Mouse (Mus musculus) intestine, embryonic 14.5 days (tissue): ENCODE results near the gene Tmem89. TPM values are rescaled to one million over a fixed set of nuclear protein-coding genes. Genes with fewer than 3 reads are reported as not detected.
A peak's percentile ranks its signal among the peaks of the same experiment; 100 is the strongest.

Source experiments
- ATAC-seq: fragments of 200-750 bp; cut with Nextera tagmentation; replicated peaks from 2 replicates; pipeline ENCODE4 v1.8.0; 2017; ENCODE audit warnings: low read depth, moderate number of reproducible peaks, moderate TSS enrichment, moderate library complexity; ENCODE audit not compliant: low FRiP score, low TSS enrichment
- DNase-seq: peaks from one replicate; pipeline ENCODE4 v3.0.0-alpha.2; 2018; ENCODE audit warnings: low spot score
- H3K27ac ChIP-seq: fragments of 300-500 bp; sonication (generic); 2 replicates; pipeline ENCODE4 v1.5.1; 2014; ENCODE audit warnings: low read depth, mild to moderate bottlenecking, control low read depth
- H3K27me3 ChIP-seq: fragments of 300-500 bp; sonication (generic); replicated peaks from 2 replicates; pipeline ENCODE4 v1.6.1; 2014; ENCODE audit warnings: low read length, control low read depth; ENCODE audit not compliant: control insufficient read depth, insufficient read depth
- H3K36me3 ChIP-seq: fragments of 300-500 bp; sonication (generic); 2 replicates; pipeline ENCODE4 v1.6.1; 2014; ENCODE audit warnings: low read length, control low read depth; ENCODE audit not compliant: control insufficient read depth, insufficient read depth
- H3K4me1 ChIP-seq: fragments of 300-500 bp; sonication (generic); replicated peaks from 2 replicates; pipeline ENCODE4 v1.6.1; 2014; ENCODE audit warnings: low read length, control low read depth, mixed read lengths; ENCODE audit not compliant: control insufficient read depth, insufficient read depth
- H3K4me2 ChIP-seq: fragments of 300-500 bp; sonication (generic); 2 replicates; pipeline ENCODE4 v1.6.1; 2014; ENCODE audit warnings: low read length
- H3K4me3 ChIP-seq: fragments of 300-500 bp; sonication (generic); 2 replicates; pipeline ENCODE4 v1.5.1; 2014; ENCODE audit warnings: low read depth, low read length, control low read depth, mixed read lengths
- H3K9ac ChIP-seq: fragments of 300-500 bp; sonication (generic); 2 replicates; pipeline ENCODE4 v1.6.1; 2014; ENCODE audit warnings: mild to moderate bottlenecking, low read length
- H3K9me3 ChIP-seq: fragments of 300-500 bp; sonication (generic); 2 replicates; pipeline ENCODE4 v1.6.1; 2016; ENCODE audit warnings: low read length, control low read depth; ENCODE audit not compliant: control insufficient read depth
- WGBS: fragments of 180-500 bp; shearing (Covaris S2); extraction: QIAGEN DNeasy Blood & Tissue Kit; methylation state at CpG from one replicate; pipeline ENCODE4 v1.1.7; 2014; 5-methylcytosine and 5-hydroxymethylcytosine counted together
- polyA plus RNA-seq: library from polyadenylated mRNA; unstranded; fragments of >200 nt; fragmentation: Nextera tagmentation; extraction: Ambion mirVana; gene quantifications from 2 replicates; pipeline ENCODE4 v1.2.1, GENCODE M21; 2014

The Tmem89 gene
- polyA plus RNA-seq, 1 experiment from 2014 or later = not detected

DNA sequence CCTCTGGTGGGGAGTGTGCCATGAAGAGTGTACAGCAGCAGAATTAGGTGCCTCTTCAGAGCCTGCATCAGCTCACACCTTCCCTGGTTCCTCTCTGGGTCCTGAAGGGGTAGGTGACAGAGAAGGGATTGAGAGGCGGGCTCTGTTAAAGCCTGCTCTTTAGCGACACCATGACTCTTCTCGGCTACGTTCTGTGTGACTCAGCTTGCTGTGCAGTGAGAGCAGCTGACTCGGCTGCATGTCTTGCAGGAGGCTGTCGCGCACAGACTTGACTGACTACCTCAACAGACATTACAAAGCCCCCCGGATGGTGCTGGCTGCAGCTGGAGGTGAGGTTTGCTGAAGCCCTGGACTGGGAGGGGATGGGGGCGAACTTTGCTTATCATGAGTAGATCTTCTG, 30.7 kb downstream of the Tmem89 start:
- ATAC-seq (no peak), DNase-seq (no peak)
- no peak overlapping the region for H3K27ac ChIP-seq
- 80% methylated on average over 9 of the region's 9 CpGs for WGBS
- H3K4me1 ChIP-seq = no peaks in the 10 kb centered on the region
- H3K27me3 ChIP-seq = no peaks in the 10 kb centered on the region
- H3K4me3 ChIP-seq = no peak overlapping the region
- peaks cover 88% of the 10 kb centered on the region for H3K36me3 ChIP-seq
- no peak overlapping the region for H3K9ac ChIP-seq
- no peaks in the 10 kb centered on the region for H3K9me3 ChIP-seq
- no peak overlapping the region for H3K4me2 ChIP-seq

DNA sequence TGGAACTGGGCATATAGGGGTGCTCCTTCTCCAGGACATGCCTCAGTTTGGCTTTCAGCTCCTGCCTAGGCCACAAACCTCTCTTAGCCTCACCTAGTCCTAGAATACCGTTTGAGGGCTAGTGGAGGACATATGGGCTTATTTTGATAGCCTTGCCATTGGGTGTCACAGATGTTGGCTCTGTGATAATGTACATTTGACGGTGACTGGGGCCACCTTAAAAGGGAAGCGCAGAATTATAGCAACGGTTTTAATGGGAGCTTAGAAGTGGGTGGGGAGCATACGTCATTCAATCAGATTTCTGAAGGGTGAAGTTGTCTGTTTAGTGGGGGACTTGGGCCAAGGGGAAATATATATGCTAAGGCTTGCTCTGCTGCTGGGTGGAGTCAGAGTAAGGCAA, 31.2 kb downstream of the Tmem89 start:
- H3K4me3 ChIP-seq = no peak overlapping the region
- WGBS = 89% methylated on average over 5 of the region's 5 CpGs
- H3K9ac ChIP-seq = no peak overlapping the region
- no peak for DNase-seq
- ATAC-seq = no peak
- H3K36me3 ChIP-seq = peaks cover 87% of the 10 kb centered on the region
- H3K27me3 ChIP-seq = no peaks in the 10 kb centered on the region
- no peak overlapping the region for H3K27ac ChIP-seq
- H3K4me1 ChIP-seq = no peaks in the 10 kb centered on the region
- H3K4me2 ChIP-seq = no peak overlapping the region
- no peaks in the 10 kb centered on the region for H3K9me3 ChIP-seq

DNA sequence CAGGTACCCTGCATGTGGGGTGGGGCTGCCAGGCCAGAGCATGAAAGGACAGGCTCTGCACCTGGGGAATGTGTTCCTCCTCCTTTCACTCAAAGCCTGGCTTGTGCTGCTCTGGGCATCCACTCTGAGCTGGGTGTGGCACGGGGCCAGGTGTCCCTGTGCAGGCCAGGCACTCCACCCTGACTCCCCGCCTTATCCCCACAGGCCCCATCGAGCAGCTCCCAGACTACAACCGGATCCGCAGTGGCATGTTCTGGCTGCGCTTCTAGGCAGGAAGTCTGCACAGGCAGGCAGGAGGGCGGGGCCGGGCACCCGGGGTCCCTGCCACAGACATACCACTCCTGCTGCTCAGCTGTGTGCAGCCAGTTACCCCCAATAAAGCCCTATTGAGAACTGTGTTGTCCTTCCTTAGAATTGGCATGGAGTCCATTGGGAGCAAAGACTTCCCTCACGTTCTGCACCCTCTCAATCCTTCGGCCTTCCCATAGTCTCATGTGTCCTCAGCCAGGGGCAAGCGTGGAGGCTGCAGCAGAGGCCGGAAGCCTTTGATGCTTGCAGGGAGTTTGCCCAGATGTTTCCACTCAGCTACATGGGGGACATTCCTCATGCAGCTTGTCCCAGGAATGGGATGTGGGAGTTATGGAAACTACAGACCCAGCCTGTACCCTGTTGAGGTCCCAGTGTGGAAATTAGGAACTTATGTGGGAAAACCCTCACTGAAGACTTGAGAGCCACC, 35.0 kb downstream of the Tmem89 start:
- no peak for DNase-seq
- no peak overlapping the region for H3K4me2 ChIP-seq
- 79% methylated on average over 13 of the region's 13 CpGs for WGBS
- ATAC-seq = no peak; the same call in 1 of the 2 replicates
- H3K27ac ChIP-seq = no peak overlapping the region
- no peak overlapping the region for H3K9ac ChIP-seq
- no peaks in the 10 kb centered on the region for H3K9me3 ChIP-seq
- peaks cover 57% of the 10 kb centered on the region for H3K36me3 ChIP-seq
- peaks cover 4% of the 10 kb centered on the region; the same call in 1 of the 2 replicates for H3K4me1 ChIP-seq
- H3K4me3 ChIP-seq = no peak overlapping the region
- H3K27me3 ChIP-seq = peaks cover 17% of the 10 kb centered on the region; the same call in 1 of the 2 replicates

DNA sequence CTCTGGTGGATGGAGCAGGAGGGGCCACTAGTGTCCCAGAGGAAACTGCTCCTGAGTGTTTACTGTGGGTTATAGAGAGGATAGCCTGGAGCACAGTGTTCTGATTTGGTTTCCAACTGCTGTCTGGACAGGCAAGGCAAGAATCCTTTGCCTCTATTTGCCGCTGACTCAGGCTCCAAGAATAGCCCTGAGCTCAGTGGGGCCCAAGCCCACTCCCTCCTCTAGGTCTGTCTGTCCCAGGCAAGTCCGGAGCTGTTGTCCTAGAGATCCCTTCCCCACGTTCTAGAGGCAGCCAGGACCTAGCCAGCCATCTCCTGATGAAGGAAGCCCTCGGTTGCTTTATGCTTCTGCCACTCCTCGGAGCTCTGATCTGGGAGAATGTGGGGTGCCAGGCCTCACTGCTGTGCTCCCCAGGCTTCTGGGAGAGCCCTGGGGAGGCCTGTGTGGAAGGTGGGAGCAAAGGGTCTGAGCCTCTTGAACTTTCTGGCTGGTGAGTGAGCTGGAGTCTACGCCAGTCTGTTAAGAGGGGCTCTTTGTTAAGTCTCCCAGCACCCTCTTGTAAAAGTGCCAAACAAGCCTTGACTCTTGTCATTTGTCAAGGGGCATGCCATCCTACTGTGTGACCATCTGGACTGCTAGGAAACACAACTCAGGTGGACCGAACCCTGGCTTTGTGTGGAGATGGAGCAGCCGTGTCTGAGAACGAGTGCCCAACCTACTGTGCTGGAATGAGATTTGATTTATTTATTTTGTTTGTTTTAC, 35.7 kb downstream of the Tmem89 start:
- peaks cover 17% of the 10 kb centered on the region; the same call in 1 of the 2 replicates for H3K27me3 ChIP-seq
- no peaks in the 10 kb centered on the region for H3K9me3 ChIP-seq
- peaks cover 49% of the 10 kb centered on the region for H3K36me3 ChIP-seq
- 87% methylated on average over 9 of the region's 9 CpGs for WGBS
- DNase-seq (no peak), ATAC-seq (no peak)
- no peak overlapping the region for H3K4me2 ChIP-seq
- no peak overlapping the region for H3K27ac ChIP-seq
- no peak overlapping the region for H3K9ac ChIP-seq
- peaks cover 4% of the 10 kb centered on the region; the same call in 1 of the 2 replicates for H3K4me1 ChIP-seq
- H3K4me3 ChIP-seq = no peak overlapping the region

DNA sequence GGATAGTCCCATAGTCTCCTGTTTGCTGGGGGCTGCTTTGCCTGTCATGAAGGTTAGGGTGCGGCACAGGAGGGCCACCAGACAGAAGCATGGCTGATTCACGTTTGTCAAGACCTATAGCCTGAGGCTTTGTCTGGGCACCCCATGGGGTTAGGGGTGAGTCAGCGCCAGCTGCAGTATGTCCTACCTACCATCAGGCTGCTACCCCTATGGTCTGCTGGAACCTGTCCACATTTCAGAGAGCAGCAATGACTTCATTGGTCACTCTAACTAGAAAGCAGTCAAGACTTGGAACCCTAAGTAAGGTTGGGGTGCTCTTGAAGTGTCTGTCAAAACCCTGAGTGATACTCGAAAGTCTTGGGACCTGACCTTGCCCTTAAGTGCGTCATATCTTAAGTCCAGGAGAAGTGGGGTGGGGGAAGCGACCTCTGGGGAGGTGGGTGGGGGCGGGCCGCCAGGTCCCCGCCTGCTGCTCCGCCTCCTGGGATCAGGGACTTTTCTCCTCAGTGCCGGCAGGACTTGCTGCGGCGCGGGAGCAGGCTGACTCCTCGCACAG, 38.7 kb downstream of the Tmem89 start, which contains the start of gene Col7a1:
Gene Col7a1, plus strand, starts transcription at position 506 of the 556 bp plus-strand sequence.
- H3K4me3 ChIP-seq = peak within 1 kb of the TSS; percentile 19; the same call in 1 of the 2 replicates
- H3K4me2 ChIP-seq = peak within 1 kb of the TSS; percentile 46
- H3K4me1 ChIP-seq = peaks cover 4% of the 10 kb centered on the region; the same call in 1 of the 2 replicates
- H3K9ac ChIP-seq = no peak within 1 kb of the TSS
- H3K27me3 ChIP-seq = peaks cover 17% of the 10 kb centered on the region; the same call in 1 of the 2 replicates
- 12% methylated on average over 15 of the region's 15 CpGs for WGBS
- ATAC-seq (no peak), DNase-seq (no peak)
- no peaks in the 10 kb centered on the region for H3K9me3 ChIP-seq
- peaks cover 23% of the 10 kb centered on the region for H3K36me3 ChIP-seq
- no peak within 1 kb of the TSS for H3K27ac ChIP-seq

DNA sequence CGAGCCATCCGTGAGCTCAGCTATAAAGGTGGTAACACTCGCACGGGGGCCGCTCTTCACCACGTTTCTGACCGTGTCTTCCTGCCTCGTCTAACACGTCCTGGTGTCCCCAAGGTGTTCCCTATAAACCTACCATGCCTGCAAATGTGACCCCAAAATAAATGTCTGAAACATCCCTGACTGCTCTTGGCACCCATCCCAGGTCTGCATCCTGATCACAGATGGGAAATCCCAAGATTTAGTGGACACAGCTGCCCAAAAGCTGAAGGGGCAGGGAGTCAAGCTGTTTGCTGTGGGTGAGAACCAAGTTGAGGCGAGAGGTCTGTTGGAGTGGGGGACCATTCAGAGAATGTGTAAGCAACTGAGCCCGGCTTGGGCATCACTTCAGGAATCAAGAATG, 40.8 kb downstream of the Tmem89 start:
- Histone ChIP-seq H3K27me3 (peaks cover 17% of the 10 kb centered on the region; the same call in 1 of the 2 replicates), H3K36me3 (peaks cover 3% of the 10 kb centered on the region), H3K4me1 (peaks cover 4% of the 10 kb centered on the region; the same call in 1 of the 2 replicates), H3K9me3 (no peaks in the 10 kb centered on the region), H3K4me2 (no peak overlapping the region), H3K27ac (no peak overlapping the region), H3K9ac (no peak overlapping the region), H3K4me3 (no peak overlapping the region)
- no peak for ATAC-seq
- 82% methylated on average over 11 of the region's 11 CpGs for WGBS
- no peak for DNase-seq

DNA sequence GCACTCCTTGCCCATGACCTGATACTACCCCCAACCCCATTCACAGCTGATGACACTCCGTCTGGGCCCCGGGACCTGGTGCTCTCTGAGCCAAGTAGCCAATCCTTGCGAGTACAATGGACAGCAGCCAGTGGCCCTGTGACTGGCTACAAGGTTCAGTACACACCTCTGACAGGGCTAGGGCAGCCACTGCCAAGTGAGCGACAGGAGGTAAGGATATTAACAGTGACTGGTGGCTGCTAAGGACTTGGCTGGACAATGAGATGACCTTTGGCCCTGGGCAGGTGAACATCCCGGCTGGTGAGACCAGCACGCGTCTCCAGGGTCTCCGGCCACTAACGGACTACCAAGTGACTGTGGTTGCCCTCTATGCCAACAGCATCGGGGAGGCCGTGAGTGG, 41.4 kb downstream of the Tmem89 start:
- Histone ChIP-seq H3K9me3 (no peaks in the 10 kb centered on the region), H3K27me3 (peaks cover 17% of the 10 kb centered on the region; the same call in 1 of the 2 replicates), H3K27ac (no peak overlapping the region), H3K4me2 (no peak overlapping the region), H3K4me1 (peaks cover 4% of the 10 kb centered on the region; the same call in 1 of the 2 replicates), H3K4me3 (no peak overlapping the region), H3K36me3 (no peaks in the 10 kb centered on the region), H3K9ac (no peak overlapping the region)
- ATAC-seq (no peak), DNase-seq (no peak)
- 85% methylated on average over 11 of the region's 11 CpGs for WGBS

DNA sequence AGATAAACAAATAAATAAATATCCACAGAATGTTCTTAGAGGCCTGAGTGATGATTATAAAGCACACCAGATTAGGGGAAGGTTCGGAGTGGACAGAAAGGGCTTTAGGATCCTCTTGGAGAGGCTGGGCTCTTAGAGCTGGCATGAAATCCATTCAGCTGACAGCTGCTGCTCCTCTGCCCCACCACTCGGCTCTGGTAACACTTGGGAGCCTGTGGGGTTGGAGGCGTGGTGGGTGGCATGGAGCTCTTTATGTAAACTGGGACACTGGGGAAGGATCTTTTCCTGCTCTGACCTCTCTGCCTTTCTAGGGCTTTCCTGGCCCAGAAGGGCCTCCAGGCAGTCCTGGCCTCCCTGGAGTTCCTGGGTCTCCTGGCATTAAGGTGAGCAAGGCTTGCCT, 49.2 kb downstream of the Tmem89 start:
- no peaks in the 10 kb centered on the region for H3K4me1 ChIP-seq
- 79% methylated on average over 3 of the region's 3 CpGs for WGBS
- ATAC-seq = no peak

More for the DNA sequence above, 49.2 kb downstream of the Tmem89 start:
- H3K4me3 ChIP-seq = no peak overlapping the region
- no peak overlapping the region for H3K27ac ChIP-seq
- H3K4me2 ChIP-seq = no peak overlapping the region
- no peaks in the 10 kb centered on the region for H3K36me3 ChIP-seq
- DNase-seq = no peak
- no peak overlapping the region for H3K9ac ChIP-seq
- H3K27me3 ChIP-seq = no peaks in the 10 kb centered on the region
- H3K9me3 ChIP-seq = no peaks in the 10 kb centered on the region
